Mouse (Mus musculus) embryonic facial prominence, embryonic 14.5 days (tissue): ENCODE results near the gene AI854703. TPM values are rescaled to one million over a fixed set of nuclear protein-coding genes. Genes with fewer than 3 reads are reported as not detected.

Experiments used
- ATAC-seq: fragments of 200-750 bp; cut with Nextera tagmentation; 2 replicates; pipeline ENCODE4 v1.8.0; 2017; ENCODE audit warnings: low read depth, moderate number of reproducible peaks, moderate TSS enrichment
- DNase-seq: peaks from one replicate; pipeline ENCODE4 v3.0.0-alpha.2; 2015; ENCODE audit warnings: low spot score
- H3K27ac ChIP-seq: fragments of 300-500 bp; sonication (generic); replicated peaks from 2 replicates; pipeline ENCODE4 v1.5.1; 2014; ENCODE audit warnings: low read depth, mild to moderate bottlenecking, low read length, moderate library complexity
- H3K27me3 ChIP-seq: fragments of 300-500 bp; sonication (generic); replicated peaks from 2 replicates; pipeline ENCODE4 v1.6.1; 2014; ENCODE audit warnings: low read length; ENCODE audit not compliant: control insufficient read depth, insufficient read depth
- H3K36me3 ChIP-seq: fragments of 300-500 bp; sonication (generic); 2 replicates; pipeline ENCODE4 v1.6.1; 2014; ENCODE audit warnings: low read length, mixed read lengths; ENCODE audit not compliant: control insufficient read depth, insufficient read depth
- H3K4me1 ChIP-seq: fragments of 300-500 bp; sonication (generic); 2 replicates; pipeline ENCODE4 v1.6.1; 2014; ENCODE audit warnings: antibody characterized with exemption, low read length; ENCODE audit not compliant: control insufficient read depth, insufficient read depth
- H3K4me2 ChIP-seq: fragments of 300-500 bp; sonication (generic); 2 replicates; pipeline ENCODE4 v1.6.1; 2014; ENCODE audit warnings: low read depth, mild to moderate bottlenecking, low read length, moderate library complexity, mixed read lengths
- H3K4me3 ChIP-seq: fragments of 300-500 bp; sonication (generic); 2 replicates; pipeline ENCODE4 v1.5.1; 2014; ENCODE audit warnings: low read depth, mild to moderate bottlenecking, low read length
- H3K9ac ChIP-seq: fragments of 300-500 bp; sonication (generic); 2 replicates; pipeline ENCODE4 v1.6.1; 2014; ENCODE audit warnings: low read depth, mild to moderate bottlenecking, low read length, moderate library complexity, mixed read lengths
- H3K9me3 ChIP-seq: fragments of 300-500 bp; sonication (generic); 2 replicates; pipeline ENCODE4 v1.6.1; 2016; ENCODE audit warnings: low read length; ENCODE audit not compliant: control insufficient read depth
- WGBS: fragments of 180-500 bp; shearing (Covaris S2); extraction: QIAGEN DNeasy Blood & Tissue Kit; methylation state at CpG from one replicate; pipeline ENCODE4 v1.1.7; 2014; 5-methylcytosine and 5-hydroxymethylcytosine counted together
- polyA plus RNA-seq: library from polyadenylated mRNA; unstranded; fragments of >200 nt; fragmentation: Nextera tagmentation; extraction: Ambion mirVana; gene quantifications from 2 replicates; pipeline ENCODE4 v1.2.1, GENCODE M21; 2014

AI854703 gene
- polyA plus RNA-seq, 1 experiment from 2014 or later = 0.90 TPM

DNA sequence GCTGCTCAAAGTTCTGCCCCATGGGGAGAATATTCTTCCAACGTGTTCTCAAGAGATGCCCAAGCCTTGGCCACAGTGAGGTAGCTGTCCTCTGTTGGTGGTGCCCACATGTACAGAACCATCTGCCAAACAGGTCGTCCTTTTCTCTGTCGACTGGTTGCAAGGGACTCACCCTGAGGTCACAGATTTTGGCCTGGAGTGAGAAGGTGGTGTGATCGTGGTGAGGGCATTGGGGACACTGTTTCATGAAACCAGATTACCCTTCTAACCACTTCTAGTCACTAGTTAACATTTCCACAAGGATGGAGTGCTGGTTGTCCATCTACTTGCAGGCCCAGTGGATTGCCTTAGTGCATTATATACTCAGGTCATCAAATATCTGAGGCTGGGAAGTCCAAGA lies 22.2 kb downstream of the AI854703 start:
- no peak for DNase-seq
- Histone ChIP-seq H3K36me3 (no peaks in the 10 kb centered on the region), H3K27me3 (no peaks in the 10 kb centered on the region), H3K4me2 (no peak overlapping the region), H3K4me1 (no peaks in the 10 kb centered on the region), H3K4me3 (no peak overlapping the region), H3K9me3 (no peaks in the 10 kb centered on the region), H3K9ac (no peak overlapping the region), H3K27ac (no peak overlapping the region)
- 82% methylated on average over 4 of the region's 4 CpGs for WGBS
- no peak for ATAC-seq

DNA sequence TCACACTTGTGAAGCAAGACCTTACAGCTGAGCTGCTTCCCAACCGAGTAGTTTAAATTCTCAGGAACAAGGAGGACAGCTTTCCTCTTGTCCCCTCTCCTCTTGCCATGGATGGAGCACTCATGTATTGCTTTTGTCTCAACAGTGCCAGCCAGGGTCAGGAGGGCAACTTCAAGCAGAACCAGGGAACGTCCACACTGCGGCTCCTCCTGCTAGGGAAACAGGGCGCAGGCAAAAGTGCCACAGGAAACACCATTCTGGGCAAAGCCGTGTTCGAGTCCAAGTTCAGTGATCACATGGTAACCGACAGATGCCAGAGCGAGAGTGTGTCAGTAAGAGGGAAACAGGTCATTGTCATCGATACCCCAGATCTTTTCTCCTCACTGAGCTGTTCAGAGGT lies 23.5 kb downstream of the AI854703 start:
- no peak overlapping the region for H3K4me3 ChIP-seq
- ATAC-seq (no peak), DNase-seq (no peak)
- H3K27ac ChIP-seq = no peak overlapping the region
- H3K9me3 ChIP-seq = no peaks in the 10 kb centered on the region
- no peaks in the 10 kb centered on the region for H3K36me3 ChIP-seq
- no peak overlapping the region for H3K9ac ChIP-seq
- 84% methylated on average over 9 of the region's 9 CpGs for WGBS
- no peak overlapping the region for H3K4me2 ChIP-seq
- no peaks in the 10 kb centered on the region for H3K4me1 ChIP-seq
- no peaks in the 10 kb centered on the region for H3K27me3 ChIP-seq

DNA sequence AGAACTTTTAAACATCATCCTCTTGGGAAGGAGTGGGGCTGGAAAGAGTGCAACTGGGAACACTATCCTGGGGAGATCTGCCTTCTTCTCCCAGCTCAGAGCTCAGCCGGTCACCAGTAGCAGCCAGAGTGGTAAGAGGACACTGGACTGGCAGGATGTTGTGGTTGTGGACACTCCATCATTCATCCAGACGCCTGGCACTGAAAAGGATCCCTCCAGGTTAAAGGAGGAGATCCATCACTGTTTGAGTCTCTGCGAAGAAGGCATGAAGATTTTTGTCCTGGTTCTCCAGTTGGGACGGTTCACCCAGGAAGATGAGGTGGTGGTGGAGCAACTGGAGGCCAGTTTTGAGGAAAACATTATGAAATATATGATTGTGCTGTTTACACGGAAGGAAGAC lies 32.2 kb downstream of the AI854703 start:
- H3K27ac ChIP-seq = no peak overlapping the region
- WGBS = 73% methylated on average over 5 of the region's 5 CpGs
- no peaks in the 10 kb centered on the region for H3K4me1 ChIP-seq
- no peak overlapping the region for H3K4me2 ChIP-seq
- DNase-seq = no peak
- H3K9ac ChIP-seq = no peak overlapping the region
- no peak for ATAC-seq
- no peaks in the 10 kb centered on the region for H3K36me3 ChIP-seq
- no peak overlapping the region for H3K4me3 ChIP-seq
- H3K27me3 ChIP-seq = no peaks in the 10 kb centered on the region
- H3K9me3 ChIP-seq = no peaks in the 10 kb centered on the region

DNA sequence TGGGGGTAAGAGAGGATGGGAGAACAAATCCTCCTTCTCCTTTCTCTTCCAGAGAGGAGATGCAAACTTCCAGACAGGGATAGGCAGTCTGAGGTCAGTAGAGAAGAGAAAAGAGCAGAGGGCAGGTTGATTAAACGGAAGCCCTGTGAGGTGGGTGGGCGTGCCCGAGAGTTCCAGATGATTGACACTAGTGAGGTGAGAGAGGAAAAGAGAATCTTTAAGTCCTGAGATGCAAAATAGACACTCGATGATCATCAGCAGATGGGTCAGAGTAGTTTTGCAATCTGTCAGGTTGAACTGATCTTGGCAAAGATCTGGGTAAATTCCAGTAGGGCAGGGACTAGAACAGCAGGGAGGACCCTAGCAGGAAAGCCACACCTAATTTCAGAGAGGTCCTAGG lies 38.2 kb downstream of the AI854703 start:
- no peaks in the 10 kb centered on the region for H3K27me3 ChIP-seq
- H3K4me3 ChIP-seq = no peak overlapping the region
- no peaks in the 10 kb centered on the region for H3K9me3 ChIP-seq
- no peak overlapping the region for H3K9ac ChIP-seq
- H3K4me1 ChIP-seq = no peaks in the 10 kb centered on the region
- H3K4me2 ChIP-seq = no peak overlapping the region
- no peaks in the 10 kb centered on the region for H3K36me3 ChIP-seq
- ATAC-seq = no peak
- DNase-seq = no peak
- no peak overlapping the region for H3K27ac ChIP-seq
- WGBS = 84% methylated on average over 4 of the region's 4 CpGs

DNA sequence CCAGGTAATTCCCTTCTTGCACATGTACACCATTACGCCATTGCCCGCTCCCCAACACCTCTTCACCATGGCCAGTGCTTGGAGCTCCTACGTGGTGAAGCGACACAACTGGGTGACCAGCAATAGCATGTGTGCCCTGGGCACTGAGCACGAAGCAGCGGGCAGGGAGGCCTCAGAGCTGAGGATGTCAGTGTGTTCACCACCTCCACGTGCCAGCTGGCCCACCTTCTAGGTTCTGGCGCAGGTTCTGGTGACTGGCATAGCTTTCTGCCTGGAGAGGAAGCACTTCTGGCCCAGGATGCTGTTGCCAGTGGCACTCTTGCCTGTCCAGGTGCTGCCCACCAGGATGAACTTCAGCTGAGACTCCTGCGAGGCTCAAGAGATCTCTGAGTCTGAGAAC lies 38.9 kb downstream of the AI854703 start:
- Histone ChIP-seq H3K4me1 (no peaks in the 10 kb centered on the region), H3K4me3 (no peak overlapping the region), H3K36me3 (no peaks in the 10 kb centered on the region), H3K4me2 (no peak overlapping the region), H3K27me3 (no peaks in the 10 kb centered on the region), H3K27ac (no peak overlapping the region), H3K9me3 (no peaks in the 10 kb centered on the region), H3K9ac (no peak overlapping the region)
- DNase-seq (no peak), ATAC-seq (no peak)
- 87% methylated on average over 9 of the region's 9 CpGs for WGBS

DNA sequence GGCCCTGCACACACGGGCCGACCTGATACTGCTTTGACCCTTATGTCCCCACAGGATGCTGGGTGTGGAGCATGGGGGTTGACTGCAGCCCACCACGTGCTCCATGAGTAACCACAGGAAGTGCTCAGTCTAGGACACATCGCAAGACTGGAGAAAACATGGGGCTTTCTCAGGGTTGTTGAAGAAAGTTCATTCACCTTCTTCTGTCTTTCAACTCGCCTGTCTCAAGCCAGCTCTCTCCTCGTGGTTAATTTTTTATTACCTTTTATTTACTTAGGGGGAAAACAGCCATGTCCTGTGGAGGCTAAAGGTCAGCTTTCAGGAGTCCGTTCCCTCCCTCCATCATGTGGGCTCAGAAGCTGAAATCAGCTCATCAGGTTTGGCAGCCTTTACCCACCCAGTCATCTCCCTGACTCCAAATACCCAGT lies 39.6 kb downstream of the AI854703 start:
- Histone ChIP-seq H3K9me3 (no peaks in the 10 kb centered on the region), H3K4me1 (no peaks in the 10 kb centered on the region), H3K4me2 (no peak overlapping the region), H3K4me3 (no peak overlapping the region), H3K9ac (no peak overlapping the region), H3K27ac (no peak overlapping the region), H3K27me3 (no peaks in the 10 kb centered on the region), H3K36me3 (no peaks in the 10 kb centered on the region)
- DNase-seq (no peak), ATAC-seq (no peak)
- WGBS = 48% methylated on average over 7 of the region's 7 CpGs

DNA sequence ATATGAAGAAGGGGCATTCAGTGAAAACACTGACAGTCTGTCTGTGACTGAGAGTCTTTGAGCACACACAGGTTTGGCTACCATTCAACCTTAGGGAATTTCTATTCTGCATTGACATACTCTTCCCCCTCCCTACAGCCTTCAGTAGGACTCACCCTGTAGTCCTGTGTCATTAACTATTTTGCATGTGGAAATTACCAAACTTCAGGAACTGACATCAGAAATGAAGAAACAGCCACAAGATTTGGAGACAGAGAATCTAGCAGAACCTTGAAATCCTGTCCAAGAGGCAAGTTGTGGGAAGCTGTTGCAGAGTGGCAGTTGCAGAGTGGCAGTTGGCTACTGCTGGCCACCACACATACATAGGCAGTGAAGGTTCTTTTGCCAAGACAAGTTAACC lies 41.5 kb downstream of the AI854703 start:
- ATAC-seq (no peak), DNase-seq (no peak)
- Histone ChIP-seq H3K4me1 (no peaks in the 10 kb centered on the region), H3K9me3 (no peaks in the 10 kb centered on the region), H3K4me2 (no peak overlapping the region), H3K9ac (no peak overlapping the region), H3K27ac (no peak overlapping the region), H3K36me3 (no peaks in the 10 kb centered on the region), H3K4me3 (no peak overlapping the region), H3K27me3 (no peaks in the 10 kb centered on the region)

DNA sequence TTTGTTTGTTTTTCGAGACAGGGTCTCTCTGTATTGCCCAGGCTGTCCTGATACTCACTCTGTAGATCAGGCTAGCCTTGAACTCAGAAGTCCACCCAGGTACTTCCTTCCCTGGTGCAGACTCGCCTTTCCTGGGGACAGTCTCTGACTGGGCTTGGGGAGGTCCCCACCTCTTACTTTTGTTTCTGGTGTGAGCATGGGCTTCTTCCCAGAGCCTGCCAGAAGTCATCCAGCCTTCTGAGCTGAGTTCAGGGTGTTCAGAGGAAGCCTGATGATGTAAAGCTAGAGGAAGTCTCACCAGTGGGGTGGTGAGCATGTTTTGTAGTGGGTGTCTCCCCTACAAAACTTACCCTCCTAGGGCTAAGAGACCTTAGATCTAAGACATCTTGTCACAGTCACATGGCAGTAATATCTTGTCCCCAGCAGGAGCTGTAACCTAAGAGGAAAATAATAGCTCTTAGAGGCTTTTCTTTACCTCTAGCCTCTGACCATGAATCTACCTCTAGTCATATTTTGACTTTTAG lies 42.9 kb downstream of the AI854703 start:
- Histone ChIP-seq H3K36me3 (no peaks in the 10 kb centered on the region), H3K4me3 (no peak overlapping the region), H3K9me3 (no peaks in the 10 kb centered on the region), H3K9ac (no peak overlapping the region), H3K27me3 (no peaks in the 10 kb centered on the region), H3K4me2 (no peak overlapping the region), H3K4me1 (no peaks in the 10 kb centered on the region), H3K27ac (no peak overlapping the region)
- ATAC-seq = no peak
- WGBS = 58% methylated on average over 2 of the region's 2 CpGs
- no peak for DNase-seq

DNA sequence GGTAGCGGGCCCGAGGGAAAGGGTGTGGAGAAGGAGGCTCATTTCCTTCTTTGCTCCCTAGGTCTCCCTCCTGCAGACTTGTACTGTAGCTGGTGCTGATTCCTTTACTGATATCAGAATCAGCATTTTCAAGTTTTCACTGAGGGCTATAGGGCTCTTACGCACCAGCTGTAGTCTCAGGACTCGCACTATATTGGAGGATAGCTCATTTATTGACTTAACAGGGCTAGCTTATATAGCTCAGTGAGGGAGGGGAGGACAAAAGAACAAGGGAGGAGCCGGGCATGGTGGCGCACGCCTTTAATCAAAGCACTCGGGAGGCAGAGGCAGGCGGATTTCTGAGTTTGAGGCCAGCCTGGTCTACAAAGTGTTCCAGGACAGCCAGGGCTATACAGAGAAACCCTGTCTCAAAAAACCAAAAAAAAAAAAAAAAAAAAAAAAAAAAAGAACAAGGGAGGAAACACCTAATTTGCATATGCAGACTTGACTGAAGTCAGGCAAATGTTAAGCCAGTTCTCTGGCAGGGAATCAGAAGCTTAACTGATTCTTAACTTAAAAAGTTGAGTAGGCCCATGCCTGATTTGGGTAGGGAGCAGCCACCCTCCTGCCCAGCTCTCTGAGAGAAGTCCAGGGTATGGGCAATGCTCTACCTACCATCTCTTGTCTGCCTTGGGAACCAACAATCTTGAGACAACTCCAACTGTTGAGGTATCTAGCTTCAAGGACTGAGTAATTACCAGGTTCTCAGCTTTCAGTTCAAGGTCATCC lies 47.9 kb downstream of the AI854703 start:
- Histone ChIP-seq H3K36me3 (0 out of 2 replicates have a peak, but pooled peaks cover 4% of the 10 kb centered on the region), H3K4me2 (no peak overlapping the region), H3K4me1 (0 out of 2 replicates have a peak, but pooled peaks cover 3% of the 10 kb centered on the region), H3K9me3 (no peaks in the 10 kb centered on the region), H3K27ac (no peak overlapping the region), H3K4me3 (no peak overlapping the region), H3K27me3 (no peaks in the 10 kb centered on the region), H3K9ac (no peak overlapping the region)
- over 99% methylated on average over 9 of the region's 9 CpGs for whole genome bisulfite sequencing
- DNase-seq (no peak), ATAC-seq (no peak)
